Mouse (Mus musculus) limb, embryonic 14.5 days (tissue): ENCODE data around the gene Snx29. TPM values are rescaled to one million over a fixed set of nuclear protein-coding genes. Genes with fewer than 3 reads are reported as not detected.

Experiments used
- ATAC-seq: fragments of 200-750 bp; cut with Nextera tagmentation; 2 replicates; pipeline ENCODE4 v1.8.0; 2017; ENCODE audit warnings: low read depth, moderate number of reproducible peaks, moderate TSS enrichment; ENCODE audit not compliant: low FRiP score
- DNase-seq: peaks from one replicate; pipeline ENCODE4 v3.0.0-alpha.2; 2015; ENCODE audit warnings: low spot score
- H3K27ac ChIP-seq: fragments of 300-500 bp; sonication (generic); replicated peaks from 2 replicates; pipeline ENCODE4 v1.5.1; 2014; ENCODE audit warnings: low read depth, mild to moderate bottlenecking, low read length, moderate library complexity, mixed read lengths
- H3K27me3 ChIP-seq: fragments of 300-500 bp; sonication (generic); 2 replicates; pipeline ENCODE4 v1.6.1; 2014; ENCODE audit warnings: low read length, mixed read lengths; ENCODE audit not compliant: control insufficient read depth, insufficient read depth
- H3K36me3 ChIP-seq: fragments of 300-500 bp; sonication (generic); 2 replicates; pipeline ENCODE4 v1.6.1; 2014; ENCODE audit warnings: mild to moderate bottlenecking, low read length, moderate library complexity, mixed read lengths; ENCODE audit not compliant: control insufficient read depth, insufficient read depth
- H3K4me1 ChIP-seq: fragments of 300-500 bp; sonication (generic); 2 replicates; pipeline ENCODE4 v1.6.1; 2014; ENCODE audit warnings: antibody characterized with exemption, low read length, mixed read lengths; ENCODE audit not compliant: control insufficient read depth, insufficient read depth
- H3K4me2 ChIP-seq: fragments of 300-500 bp; sonication (generic); replicated peaks from 2 replicates; pipeline ENCODE4 v1.6.1; 2014; ENCODE audit warnings: low read depth, mild to moderate bottlenecking, low read length, moderate library complexity; ENCODE audit not compliant: severe bottlenecking
- H3K4me3 ChIP-seq: fragments of 300-500 bp; sonication (generic); replicated peaks from 2 replicates; pipeline ENCODE4 v1.5.1; 2014; ENCODE audit warnings: low read length
- H3K9ac ChIP-seq: fragments of 300-500 bp; sonication (generic); 2 replicates; pipeline ENCODE4 v1.6.1; 2014; ENCODE audit warnings: mild to moderate bottlenecking, low read depth, low read length, moderate library complexity; ENCODE audit not compliant: severe bottlenecking
- H3K9me3 ChIP-seq: fragments of 300-500 bp; sonication (generic); 2 replicates; pipeline ENCODE4 v1.6.1; 2016; ENCODE audit warnings: low read length; ENCODE audit not compliant: control insufficient read depth
- POLR2A ChIP-seq: fragments of 200-500 bp; IDR thresholded peaks from 2 replicates; pipeline ENCODE4 v1.8.0; 2012; ENCODE audit warnings: inconsistent platforms, mild to moderate bottlenecking, moderate library complexity, borderline replicate concordance; ENCODE audit not compliant: insufficient read depth, insufficient read length; ENCODE audit errors: extremely low read depth
- WGBS: fragments of 180-500 bp; shearing (Covaris S2); extraction: QIAGEN DNeasy Blood & Tissue Kit; methylation state at CpG from one replicate; pipeline ENCODE4 v1.1.7; 2014; 5-methylcytosine and 5-hydroxymethylcytosine counted together
- polyA plus RNA-seq, 2 experiments: library from polyadenylated mRNA; depleted of rRNA in 1 of 2; stranded (reverse) in 1 of 2; unstranded in 1 of 2; fragments of >200 nt; fragmentation: Nextera tagmentation in 1 of 2; extraction: Ambion mirVana in 1 of 2; gene quantifications; 2 replicates each; pipeline versions ENCODE4 v1.2.1 to v1.2.3; 2012 to 2014

The Snx29 gene
- polyA plus RNA-seq, 2 experiments: 4.9 to 9.3 TPM

DNA sequence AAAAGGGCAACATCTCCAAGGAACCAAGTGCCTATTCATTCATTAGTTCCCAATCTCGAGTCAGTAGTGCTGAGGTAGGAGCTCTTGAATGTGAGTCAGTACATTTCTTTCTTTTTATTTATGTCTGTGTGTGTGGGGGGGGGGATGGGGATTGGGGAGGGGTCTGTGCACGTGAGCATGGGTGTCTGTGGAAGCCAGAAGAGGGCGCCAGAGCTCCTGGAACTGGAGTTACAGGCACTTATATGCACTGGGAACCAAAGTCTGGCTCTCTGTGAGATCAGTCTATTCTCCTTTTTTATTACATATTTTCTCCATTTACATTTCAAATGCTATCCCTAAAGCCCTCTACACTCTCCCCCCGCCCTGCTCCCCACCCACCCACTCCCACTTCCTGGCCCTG, 461.6 kb downstream of the Snx29 start:
- 74% methylated on average over 4 of the region's 4 CpGs for WGBS
- TF ChIP-seq POLR2A: no peak

DNA sequence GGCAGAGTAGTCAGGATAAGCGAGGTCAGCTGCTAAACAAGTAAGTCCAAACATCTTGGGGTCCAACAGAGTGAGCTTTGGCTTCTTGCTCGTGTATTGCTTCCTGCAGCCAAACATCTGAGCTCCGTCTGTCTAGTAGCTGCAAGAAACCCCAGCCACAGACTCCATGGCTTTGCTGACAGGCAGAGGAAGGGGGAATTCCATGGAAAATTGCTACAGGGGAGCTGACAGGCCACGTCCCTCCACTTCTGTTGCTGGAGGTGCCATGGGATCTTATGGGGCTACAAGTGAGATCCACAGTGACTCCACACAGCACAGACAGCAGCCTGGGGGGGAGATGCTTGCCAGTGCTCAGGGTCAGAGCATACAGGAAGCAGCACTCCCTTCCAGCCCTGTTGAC, 463.1 kb downstream of the Snx29 start:
- ATAC-seq (no peak), DNase-seq (no peak)
- Histone ChIP-seq H3K9me3 (no peaks in the 10 kb centered on the region), H3K4me2 (no peak overlapping the region), H3K4me1 (no peaks in the 10 kb centered on the region), H3K9ac (no peak overlapping the region), H3K36me3 (no peaks in the 10 kb centered on the region), H3K27me3 (no peaks in the 10 kb centered on the region), H3K27ac (no peak overlapping the region), H3K4me3 (no peak overlapping the region)
- no peak for TF ChIP-seq POLR2A
- WGBS: 70% methylated on average over 4 of the region's 4 CpGs

More for the DNA sequence above, 461.6 kb downstream of the Snx29 start:
- Histone ChIP-seq H3K36me3 (no peaks in the 10 kb centered on the region), H3K9ac (no peak overlapping the region), H3K9me3 (no peaks in the 10 kb centered on the region), H3K27ac (no peak overlapping the region), H3K27me3 (no peaks in the 10 kb centered on the region), H3K4me2 (no peak overlapping the region), H3K4me3 (no peak overlapping the region), H3K4me1 (no peaks in the 10 kb centered on the region)
- ATAC-seq (no peak), DNase-seq (no peak)

DNA sequence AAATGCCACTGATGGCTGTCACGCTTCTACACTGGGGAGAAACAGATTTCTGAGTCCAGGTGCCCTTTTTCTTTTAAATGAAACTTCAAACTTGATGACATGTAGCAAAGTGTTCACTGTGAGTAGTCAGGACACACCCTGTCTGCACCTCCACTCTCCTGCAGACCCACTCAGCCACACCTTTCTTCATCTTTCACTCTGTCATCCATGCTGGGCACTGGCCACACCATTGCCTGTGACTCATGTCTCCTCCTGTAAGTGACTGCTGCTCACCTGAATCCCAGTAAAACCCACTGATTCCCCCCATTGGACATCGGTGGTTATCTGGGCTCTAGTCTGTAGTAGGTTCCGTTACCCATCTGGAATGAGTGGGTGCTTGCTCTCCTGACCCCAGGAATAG, 467.8 kb downstream of the Snx29 start:
- no peak overlapping the region for H3K27ac ChIP-seq
- no peaks in the 10 kb centered on the region for H3K9me3 ChIP-seq
- WGBS: 80% methylated on average over 3 of the region's 3 CpGs
- no peak overlapping the region for H3K4me3 ChIP-seq
- no peak overlapping the region for H3K4me2 ChIP-seq
- H3K36me3 ChIP-seq: no peaks in the 10 kb centered on the region
- TF ChIP-seq POLR2A: no peak
- no peak overlapping the region for H3K9ac ChIP-seq
- no peaks in the 10 kb centered on the region for H3K4me1 ChIP-seq
- no peak for ATAC-seq
- DNase-seq: no peak
- no peaks in the 10 kb centered on the region for H3K27me3 ChIP-seq

DNA sequence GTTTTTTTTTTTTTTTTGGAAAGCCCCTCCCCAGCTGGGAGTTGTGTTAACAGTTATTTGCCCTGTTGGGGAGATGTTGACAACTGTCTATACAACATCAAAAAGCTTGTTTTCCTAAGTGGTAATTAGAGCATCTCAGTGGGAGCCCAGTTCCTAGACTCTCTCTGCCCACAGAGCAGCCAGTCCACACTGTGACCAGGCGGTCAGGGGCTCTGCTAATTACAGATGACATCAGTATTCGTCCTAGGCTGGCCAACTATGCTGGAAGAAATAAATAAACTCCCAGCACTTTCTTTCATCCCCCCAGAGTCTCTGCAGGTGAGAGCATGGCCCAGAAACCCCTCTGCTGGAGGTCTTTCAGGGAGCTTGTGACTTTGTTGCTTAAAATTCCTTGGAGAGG, 470.7 kb downstream of the Snx29 start:
- no peak for TF ChIP-seq POLR2A
- H3K9ac ChIP-seq: no peak overlapping the region
- no peaks in the 10 kb centered on the region for H3K4me1 ChIP-seq
- H3K4me3 ChIP-seq: no peak overlapping the region
- no peak overlapping the region for H3K27ac ChIP-seq
- 13% methylated on average over 2 of the region's 2 CpGs for WGBS
- ATAC-seq (no peak), DNase-seq (no peak)
- no peaks in the 10 kb centered on the region for H3K36me3 ChIP-seq
- no peaks in the 10 kb centered on the region for H3K27me3 ChIP-seq
- no peaks in the 10 kb centered on the region for H3K9me3 ChIP-seq
- H3K4me2 ChIP-seq: no peak overlapping the region

DNA sequence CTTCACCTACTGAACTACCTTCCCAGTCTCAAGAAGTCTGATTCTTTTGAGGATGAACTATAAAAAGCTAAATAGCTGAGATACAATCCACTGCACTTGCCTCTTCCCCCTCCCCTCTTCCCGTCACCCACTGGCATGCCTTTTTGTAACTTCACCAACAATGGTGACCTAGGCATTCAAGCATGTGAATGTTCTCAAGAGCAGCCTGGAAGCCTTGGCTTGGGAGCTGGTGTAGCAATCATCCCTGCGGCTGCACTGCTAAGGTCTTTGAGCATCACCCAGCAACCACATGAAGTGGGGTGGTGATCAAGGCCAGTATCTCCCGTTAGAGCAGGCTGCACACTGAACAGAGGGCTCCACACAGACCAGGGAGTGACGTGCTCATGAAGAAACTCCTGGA, 471.9 kb downstream of the Snx29 start:
- Histone ChIP-seq H3K4me2 (no peak overlapping the region), H3K36me3 (no peaks in the 10 kb centered on the region), H3K4me1 (no peaks in the 10 kb centered on the region), H3K27ac (no peak overlapping the region), H3K4me3 (no peak overlapping the region), H3K9ac (no peak overlapping the region), H3K9me3 (no peaks in the 10 kb centered on the region), H3K27me3 (no peaks in the 10 kb centered on the region)
- ATAC-seq (no peak), DNase-seq (no peak)
- no peak for TF ChIP-seq POLR2A
- WGBS: 78% methylated on average over 4 of the region's 4 CpGs
